Mouse (Mus musculus): ENCODE measurements around the gene Myo9b.

GRCm38 (mm10) chr8:71322939-71323338 is 50.4 kb downstream of the Myo9b start:
- TF ChIP-seq CTCF (IDR thresholded peaks at IDR 0.05; ENCODE audit: low read depth) (no peak), EP300 (optimal IDR thresholded peaks at IDR 0.05) (no peak)
